In the genomic region with DNA sequence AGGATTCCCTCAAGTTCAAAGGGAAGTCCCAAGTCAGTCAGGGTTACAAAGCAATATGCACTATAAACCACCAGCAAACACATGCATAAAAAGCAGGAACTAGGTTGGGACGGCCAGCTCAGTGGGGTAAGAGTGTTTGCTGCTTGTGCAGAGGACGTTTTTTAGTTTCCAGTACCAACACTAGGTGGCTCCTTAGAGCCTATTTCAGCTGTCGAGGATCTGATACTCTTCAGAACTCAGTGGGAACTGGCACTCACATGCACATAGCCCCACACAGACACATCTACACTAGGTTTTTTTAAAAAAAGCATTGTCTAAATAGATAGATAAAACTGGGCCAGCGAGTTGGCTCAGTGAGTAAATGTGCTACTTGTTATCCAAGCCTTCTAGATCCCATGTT, we compare ENCODE assay signal across 10 mouse cellular contexts. TPM values are rescaled to one million over a fixed set of nuclear protein-coding genes. Genes with fewer than 3 reads are reported as not detected.
DNase-seq lines count a peak whose midpoint lies in the region; ATAC-seq lines count a peak whose summit lies in the region.
"Had no signal": no experiment of that assay in that cellular context is flagged by ENCODE, and none has a peak within 500 bp of the region (broad histone marks: within the 10 kb centered on the region; RNA-seq: fewer than 3 reads in every experiment).

No protein-coding gene starts in this region.

- H3K4me1 ChIP-seq in lung, embryonic 16.5 days (replicated peaks; ENCODE audit: control insufficient read depth, insufficient read depth, low read length), result no peaks in the 10 kb centered on the region
- H3K4me1 ChIP-seq: embryonic facial prominence, embryonic 13.5 days; limb, embryonic 12.5 days; stomach, embryonic 15.5 days had no signal

- H3K36me3 ChIP-seq in lung, embryonic 16.5 days (ENCODE audit: control insufficient read depth, insufficient read depth, low read length), result peaks cover 21% of the 10 kb centered on the region

- no peak overlapping the region for H3K4me3 ChIP-seq in lung, embryonic 16.5 days (ENCODE audit: low read length)
- H3K4me3 ChIP-seq: embryonic facial prominence, embryonic 13.5 days; limb, embryonic 12.5 days; stomach, embryonic 15.5 days had no signal

- no peak overlapping the region for H3K27ac ChIP-seq in lung, embryonic 16.5 days (ENCODE audit: low read length)
- H3K27ac ChIP-seq: embryonic facial prominence, embryonic 13.5 days; limb, embryonic 12.5 days; stomach, embryonic 15.5 days had no signal

- ATAC-seq in lung, embryonic 16.5 days (ENCODE audit: low read depth), result 0 out of 2 replicates have a peak, but pooled peaks have one; percentile 51

- H3K9me3 ChIP-seq in lung, embryonic 16.5 days (ENCODE audit: control insufficient read depth, low read length), result no peaks in the 10 kb centered on the region
- H3K9me3 ChIP-seq: embryonic facial prominence, embryonic 13.5 days; limb, embryonic 12.5 days; stomach, embryonic 15.5 days had no signal

- H3K4me2 ChIP-seq in lung, embryonic 16.5 days (ENCODE audit: low read depth, low read length), result no peak overlapping the region
- H3K4me2 ChIP-seq: embryonic facial prominence, embryonic 13.5 days; limb, embryonic 12.5 days; stomach, embryonic 15.5 days had no signal

- H3K27me3 ChIP-seq in lung, embryonic 16.5 days (ENCODE audit: control insufficient read depth, insufficient read depth, low read depth, low read length), result no peaks in the 10 kb centered on the region
- H3K27me3 ChIP-seq: embryonic facial prominence, embryonic 13.5 days; limb, embryonic 12.5 days; stomach, embryonic 15.5 days had no signal

- no peak overlapping the region for H3K9ac ChIP-seq in lung, embryonic 16.5 days (ENCODE audit: low read length)
- H3K9ac ChIP-seq: embryonic facial prominence, embryonic 13.5 days; limb, embryonic 12.5 days; stomach, embryonic 15.5 days had no signal

- DNase-seq in layer of hippocampus, adult 11-12 months (ENCODE audit: low spot score), result peak; percentile 50
- DNase-seq in layer of hippocampus, postnatal 25 days (ENCODE audit: extremely low spot score in 1 of 2, low spot score in 1 of 2), result no peak
- DNase-seq in CD4-positive helper T cell, adult 2 months (ENCODE audit: low read depth, low spot score), result peak; percentile 45
- DNase-seq in ES-CJ7 (ENCODE audit: low read depth, low spot score), result peak; percentile 69
- DNase-seq in heart, postnatal 4 days, result peak; percentile 42
- DNase-seq in natural killer cell, adult 2 months (ENCODE audit: low spot score in 2 of 2), result no peak

- WGBS in lung, embryonic 16.5 days, result 33% methylated on average over 4 of the region's 4 CpGs

RNA-seq across cellular contexts. Expression of a gene that starts 13.7 kb away (rescaled TPM):
- 1 to 10 TPM in 1 of 2 experiments, under 1 TPM in 1; 0.59 to 1.5 TPM for total RNA-seq in layer of hippocampus, postnatal 25 days (2021)
- under 1 TPM; 0.21 to 0.36 TPM for total RNA-seq in heart, postnatal 4 days (2021)
- 1.1 and 2.1 TPM in 2 replicates for polyA plus RNA-seq in lung, embryonic 16.5 days (2015; fragmentation: Nextera tagmentation; extraction: Ambion mirVana)

RNA-seq across cellular contexts. Expression of a gene that starts 21.2 kb away (rescaled TPM):
- total RNA-seq in layer of hippocampus, postnatal 25 days (2021), result 10 to 100 TPM; 45.9 to 48.5 TPM
- 100 to 1,000 TPM; 274 to 277 TPM for total RNA-seq in heart, postnatal 4 days (2021)
- 29.6 and 32.8 TPM in 2 replicates for polyA plus RNA-seq in lung, embryonic 16.5 days (2015; fragmentation: Nextera tagmentation; extraction: Ambion mirVana)

Comparison
In these comparisons a context has a peak if more than half of its experiments do, and no peak if none do; other contexts are left out.
1. DNase-seq: peak in layer of hippocampus, adult 11-12 months (single experiment), CD4-positive helper T cell, adult 2 months (single experiment), ES-CJ7 (single experiment) and heart, postnatal 4 days (single experiment); none in layer of hippocampus, postnatal 25 days (0 of 2) and natural killer cell, adult 2 months (0 of 2).
2. RNA of a gene that starts 21.2 kb away (total RNA-seq): 274 to 277 TPM in heart, postnatal 4 days; 45.9 to 48.5 TPM in layer of hippocampus, postnatal 25 days; every median in the first group is over 4 times any median in the second.